ENCODE assay signal across 23 mouse cellular contexts in genomic region chr8:93030664-93031063, GRCm38 (mm10). TPM values are rescaled to one million over a fixed set of nuclear protein-coding genes. Genes with fewer than 3 reads are reported as not detected.
"Had no signal": no experiment of that assay in that cellular context is flagged by ENCODE, and none has a peak within 500 bp of the region (broad histone marks: within the 10 kb centered on the region; RNA-seq: fewer than 3 reads in every experiment).

No protein-coding gene starts in this region.

- H3K27ac ChIP-seq: limb, embryonic 13.5 days; liver, embryonic 14.5 days; midbrain, embryonic 10.5 days; neural tube, embryonic 15.5 days had no signal

- H3K4me3 ChIP-seq: limb, embryonic 13.5 days; midbrain, embryonic 10.5 days; myocyte; neural tube, embryonic 15.5 days had no signal

- H3K9me3 ChIP-seq: limb, embryonic 13.5 days; midbrain, embryonic 10.5 days; neural tube, embryonic 15.5 days had no signal

- H3K4me2 ChIP-seq: limb, embryonic 13.5 days; neural tube, embryonic 15.5 days had no signal

- H3K4me1 ChIP-seq: limb, embryonic 13.5 days; neural tube, embryonic 15.5 days had no signal

- H3K27me3 ChIP-seq: limb, embryonic 13.5 days; neural tube, embryonic 15.5 days had no signal

- ATAC-seq: lung, postnatal 0 days had no signal

- H3K9ac ChIP-seq: limb, embryonic 13.5 days; liver, embryonic 14.5 days; neural tube, embryonic 15.5 days had no signal

- DNase-seq: kidney, postnatal 10 days; kidney, postnatal 4 days; left cerebral cortex, postnatal 4 days; lung, adult 18-20 months; lung, postnatal 36 days; midbrain, embryonic 14.5 days; right cerebral cortex, adult 18-20 months; right cerebral cortex, postnatal 25 days; thymus, adult 2 months; thymus, postnatal 25 days had no signal

- H3K36me3 ChIP-seq: limb, embryonic 13.5 days; midbrain, embryonic 10.5 days; neural tube, embryonic 15.5 days had no signal

RNA-seq across cellular contexts. Expression of gene Ces1a, which starts 17.3 kb away (rescaled TPM):
- total RNA-seq: left cerebral cortex, postnatal 4 days; megakaryocyte progenitor cell, adult 5-6 weeks had no signal
- polyA plus RNA-seq: kidney, embryonic 14.5 days; liver, embryonic 14.5 days; lung, postnatal 0 days; midbrain, embryonic 10.5 days; midbrain, embryonic 14.5 days; neural tube, embryonic 11.5 days; stomach, embryonic 14.5 days; urinary bladder, adult 2 months had no signal

RNA-seq across cellular contexts. Expression of gene Ces1b, which starts 49.2 kb away (rescaled TPM):
- total RNA-seq: left cerebral cortex, postnatal 10 days; left cerebral cortex, postnatal 4 days; megakaryocyte progenitor cell, adult 5-6 weeks had no signal
- polyA plus RNA-seq: kidney, embryonic 14.5 days; limb, embryonic 13.5 days; liver, embryonic 14.5 days; midbrain, embryonic 10.5 days; midbrain, embryonic 14.5 days; myocyte; neural tube, embryonic 11.5 days; neural tube, embryonic 15.5 days; stomach, embryonic 14.5 days; testis, adult 2 months; urinary bladder, adult 2 months had no signal
